Mouse (Mus musculus) retina, postnatal 7 days (tissue): Measurements from ENCODE around the gene Ap5b1.

Experiments used
- DNase-seq: peaks from one replicate; pipeline ENCODE4 v3.0.0-alpha.2; 2012; ENCODE audit warnings: low read depth, low spot score

The Ap5b1 gene

GRCm38 (mm10) chr19:5567180-5567533 lies 668 bp upstream of the Ap5b1 start:
- DNase-seq: no peak

DNA sequence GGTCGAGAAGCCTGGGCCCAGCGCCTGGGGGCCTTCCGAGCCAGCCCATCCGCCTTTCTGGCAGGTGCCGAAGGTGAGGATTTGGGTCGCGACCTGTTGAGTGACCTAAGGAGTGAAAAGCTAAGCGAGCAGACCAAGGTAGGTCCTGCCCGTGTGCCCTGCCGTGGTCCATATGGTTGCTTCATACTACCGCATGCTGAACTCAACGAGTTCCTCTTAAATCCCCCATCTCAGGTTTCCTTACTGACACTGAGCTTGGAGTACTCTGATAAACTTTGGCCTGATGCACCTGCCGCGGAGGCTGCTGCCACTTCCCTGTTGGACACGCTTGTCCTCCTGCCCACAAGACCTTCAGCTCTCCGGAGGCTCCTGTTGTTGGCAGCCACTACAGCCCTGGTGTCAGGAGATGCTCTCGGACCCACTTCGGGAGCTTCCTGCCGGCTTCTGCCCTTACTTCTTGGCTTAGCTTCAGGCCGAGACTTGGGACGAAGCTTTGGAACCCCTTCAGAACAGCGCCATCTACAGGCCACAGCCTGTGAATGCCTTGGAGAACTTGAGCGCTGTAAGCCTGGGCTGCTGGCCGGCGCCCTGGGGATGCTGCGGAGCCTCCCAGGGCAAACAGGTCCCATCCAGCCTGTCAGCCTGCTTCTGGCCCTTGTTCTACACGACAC lies 780 bp downstream of the Ap5b1 start:
- DNase-seq: peak; percentile 83

DNA sequence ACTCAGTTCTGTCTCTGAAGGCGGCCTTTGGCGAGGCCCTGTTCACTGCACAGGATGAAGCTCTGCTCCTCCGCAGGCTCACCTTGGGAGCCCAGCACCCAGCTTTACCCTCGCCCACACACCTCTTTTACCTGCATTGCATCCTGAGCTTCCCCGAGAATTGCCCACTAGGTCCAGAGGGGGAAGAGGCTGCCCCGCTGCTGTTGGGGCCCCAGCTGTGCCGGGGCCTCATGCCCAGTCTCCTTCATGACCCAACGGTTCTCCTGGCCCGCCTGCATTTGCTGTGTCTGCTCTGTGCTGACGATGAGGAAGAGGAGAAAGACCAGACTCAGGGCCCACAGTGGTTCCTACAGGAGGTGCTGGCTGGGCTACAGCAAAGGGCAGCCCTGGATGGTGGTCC lies 1.7 kb downstream of the Ap5b1 start:
- no peak for DNase-seq

DNA sequence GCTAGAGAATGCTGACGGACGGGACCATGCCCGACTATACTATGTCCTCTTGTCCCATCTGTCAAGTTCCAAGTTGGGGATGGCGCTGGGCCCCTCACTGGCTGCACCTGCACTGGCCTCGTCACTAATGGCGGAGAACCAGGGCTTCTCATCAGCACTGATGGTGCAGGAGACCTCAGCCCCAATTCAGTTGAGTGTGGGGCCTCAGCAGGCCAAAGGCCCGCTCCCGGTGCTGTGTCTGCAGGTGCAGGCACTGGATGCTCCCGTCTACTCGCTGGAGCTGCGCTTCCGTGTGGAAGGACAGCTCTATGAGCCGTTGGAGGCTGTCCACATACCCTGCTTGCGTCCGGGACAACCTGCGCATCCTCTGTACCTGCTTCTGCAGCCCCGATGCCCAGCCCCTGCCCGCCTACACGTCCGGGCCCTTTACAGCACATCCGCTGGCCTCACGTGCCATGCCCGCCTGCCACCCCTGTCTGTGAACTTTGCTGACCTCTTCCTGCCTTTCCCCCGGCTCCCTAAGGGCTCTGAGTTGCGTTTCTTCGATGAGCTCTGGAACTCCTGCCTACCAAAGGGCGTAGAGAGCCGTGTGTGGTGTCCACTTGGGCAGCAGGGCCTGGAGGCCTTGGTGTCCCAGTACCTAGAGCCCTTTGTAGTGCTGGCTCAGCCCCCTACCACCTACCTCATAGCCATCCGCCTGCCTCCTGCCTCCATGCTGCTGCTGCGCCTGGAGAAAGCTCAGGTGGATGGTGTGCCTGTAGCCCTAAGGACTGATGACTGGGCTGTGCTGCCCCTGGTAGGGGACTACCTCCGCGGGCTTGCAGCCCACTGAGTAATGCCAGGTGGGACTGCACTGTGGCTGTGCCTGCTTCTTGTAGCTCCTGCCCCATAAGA lies 2.8 kb downstream of the Ap5b1 start:
- DNase-seq: no peak

DNA sequence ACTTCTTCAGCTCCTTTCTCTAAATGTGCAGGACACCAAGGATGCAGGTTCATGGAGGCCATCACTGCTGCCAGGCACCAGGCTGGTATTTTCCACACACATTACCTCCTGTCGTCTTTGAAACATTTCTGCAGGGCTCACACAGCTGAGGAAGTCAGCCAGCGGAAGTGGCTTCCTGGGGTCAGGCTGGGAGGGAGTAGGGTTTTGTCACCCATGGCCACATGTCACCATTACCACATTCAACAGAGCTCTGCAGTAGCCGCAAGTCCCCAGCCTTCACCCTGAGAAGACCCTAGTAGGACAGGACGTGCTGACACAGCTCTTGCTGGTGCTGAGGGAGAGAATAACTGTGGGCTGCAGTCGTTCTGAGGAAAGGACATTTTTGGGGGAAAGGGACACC lies 4.0 kb downstream of the Ap5b1 start:
- no peak for DNase-seq

DNA sequence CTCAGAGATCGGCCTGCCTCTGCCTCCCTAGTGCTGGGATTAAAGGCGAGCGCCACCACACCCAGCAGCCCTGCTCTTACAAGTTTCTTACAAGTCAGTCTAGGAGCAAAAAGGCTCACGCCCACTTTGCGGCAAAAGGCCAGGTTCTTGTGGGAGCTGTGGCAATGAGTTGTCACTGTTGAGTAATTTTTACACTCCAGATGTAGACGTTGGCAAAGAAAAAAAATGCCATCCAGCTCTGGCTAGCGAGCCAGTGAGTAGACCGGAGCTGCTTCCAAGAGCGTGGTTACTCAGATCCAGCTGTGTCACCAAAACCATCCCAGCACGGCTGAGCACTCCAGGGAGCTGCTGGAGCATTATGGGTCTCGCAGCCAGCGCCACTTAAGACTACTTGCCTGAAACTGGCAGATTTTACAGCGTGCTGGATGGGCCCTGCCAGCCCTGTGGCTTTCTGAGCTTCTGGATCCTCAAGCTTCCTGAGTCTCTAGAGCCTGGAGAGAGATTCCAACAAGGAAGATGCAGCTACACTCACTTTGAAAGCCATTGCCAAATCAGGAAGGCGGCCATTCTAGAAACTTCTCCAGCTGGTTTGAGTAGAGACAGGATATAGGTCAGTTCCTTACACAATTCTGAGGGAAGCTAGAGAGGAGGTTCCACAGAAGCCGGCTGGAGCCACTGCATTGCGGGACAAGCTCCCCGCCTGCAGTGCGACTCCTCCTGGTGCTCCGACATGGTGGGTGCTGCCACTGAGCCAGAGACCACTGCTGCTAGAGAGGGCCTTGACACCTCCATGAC lies 4.7 kb downstream of the Ap5b1 start:
- DNase-seq: no peak

DNA sequence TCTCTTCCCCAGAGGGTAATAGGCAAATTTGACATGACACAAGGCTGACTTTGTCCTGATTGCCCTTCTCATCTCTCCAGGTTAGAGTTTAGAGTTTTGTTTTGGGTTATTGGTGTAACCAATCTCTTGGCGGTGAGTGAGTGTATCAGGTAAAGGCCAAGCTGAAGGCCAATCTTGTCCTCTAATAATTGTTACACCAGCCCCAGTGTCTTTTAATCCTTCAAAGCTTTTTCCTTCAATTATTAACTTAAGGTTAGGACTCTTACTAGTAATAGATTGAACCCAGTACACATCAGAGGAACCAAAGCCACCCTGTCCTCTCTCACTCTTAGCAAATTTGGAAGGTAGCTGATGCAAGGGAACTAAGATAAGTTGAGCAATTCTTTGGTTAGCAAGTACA lies 7.5 kb downstream of the Ap5b1 start:
- DNase-seq: no peak

GRCm38 (mm10) chr19:5579971-5580370 lies 12.1 kb downstream of the Ap5b1 start:
- no peak for DNase-seq

- no peak for DNase-seq
Measured at GRCm38 (mm10) chr19:5580776-5581175, 13.0 kb downstream of the Ap5b1 start.

DNA sequence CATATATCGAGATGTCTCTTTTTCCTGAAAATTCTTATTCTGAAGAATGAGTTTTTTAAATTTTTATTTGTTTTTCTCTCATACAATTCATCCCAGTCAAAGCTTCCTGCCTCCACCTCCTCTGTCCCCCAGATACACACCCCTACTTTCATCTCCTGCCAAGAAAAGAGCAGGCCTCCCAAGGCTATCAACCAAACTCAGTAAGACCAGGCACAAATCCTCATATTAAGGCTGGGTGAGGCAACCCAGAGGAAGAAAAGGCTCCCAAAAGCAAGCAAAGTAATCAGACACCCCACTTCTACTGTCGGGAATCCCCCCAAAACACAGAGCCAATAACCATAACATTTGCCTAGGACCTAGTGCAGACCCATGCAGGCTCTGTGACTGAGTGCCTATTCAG lies 14.2 kb downstream of the Ap5b1 start:
- DNase-seq: no peak

- no peak for DNase-seq
Measured at GRCm38 (mm10) chr19:5589159-5589558, 21.3 kb downstream of the Ap5b1 start.

GRCm38 (mm10) chr19:5591888-5592287 lies 24.1 kb downstream of the Ap5b1 start:
- no peak for DNase-seq

- no peak for DNase-seq
Measured at GRCm38 (mm10) chr19:5599224-5599623, 31.4 kb downstream of the Ap5b1 start.

DNA sequence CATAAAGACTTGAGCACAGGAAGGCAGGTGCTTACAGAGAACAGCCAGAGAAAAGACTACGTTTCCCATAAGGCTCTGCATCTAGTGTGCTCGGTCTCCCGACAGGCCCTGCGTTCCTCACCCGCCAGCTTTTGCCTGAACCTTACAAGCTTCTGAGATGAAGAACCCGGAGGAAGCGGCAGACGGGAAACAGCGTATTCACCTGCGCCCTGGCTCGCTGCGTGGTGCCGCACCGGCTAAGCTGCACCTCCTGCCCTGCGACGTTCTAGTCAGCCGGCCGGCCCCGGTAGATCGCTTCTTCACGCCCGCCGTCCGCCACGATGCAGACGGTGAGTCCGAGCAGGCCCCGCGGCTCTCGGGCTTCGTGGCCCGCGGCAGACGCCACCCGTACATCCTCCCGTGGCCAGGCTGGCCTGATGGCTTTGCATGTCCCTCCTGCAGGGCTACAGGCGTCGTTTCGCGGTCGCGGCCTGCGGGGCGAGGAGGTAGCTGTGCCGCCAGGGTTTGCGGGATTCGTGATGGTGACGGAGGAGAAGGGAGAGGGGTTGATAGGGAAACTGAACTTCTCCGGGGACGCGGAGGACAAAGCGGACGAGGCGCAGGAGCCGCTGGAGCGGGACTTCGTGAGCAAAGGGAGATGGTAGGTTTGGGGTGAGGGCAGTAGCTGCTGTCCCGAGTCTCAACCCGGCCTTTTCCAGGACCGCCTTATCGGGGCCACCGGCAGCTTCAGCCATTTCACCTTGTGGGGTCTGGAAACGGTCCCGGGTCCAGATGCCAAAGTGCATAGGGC lies 34.1 kb downstream of the Ap5b1 start, which contains the start of gene Rnaseh2c:
Rnaseh2c (plus strand) TSS at position 122 of the 790 bp plus-strand sequence.
- DNase-seq: peak; percentile 67

- no peak for DNase-seq
Measured at GRCm38 (mm10) chr19:5603664-5604063, 35.8 kb downstream of the Ap5b1 start.

- DNase-seq: no peak
Measured at GRCm38 (mm10) chr19:5605126-5605525, 37.3 kb downstream of the Ap5b1 start.

GRCm38 (mm10) chr19:5606196-5606595 lies 38.4 kb downstream of the Ap5b1 start:
- no peak for DNase-seq

DNA sequence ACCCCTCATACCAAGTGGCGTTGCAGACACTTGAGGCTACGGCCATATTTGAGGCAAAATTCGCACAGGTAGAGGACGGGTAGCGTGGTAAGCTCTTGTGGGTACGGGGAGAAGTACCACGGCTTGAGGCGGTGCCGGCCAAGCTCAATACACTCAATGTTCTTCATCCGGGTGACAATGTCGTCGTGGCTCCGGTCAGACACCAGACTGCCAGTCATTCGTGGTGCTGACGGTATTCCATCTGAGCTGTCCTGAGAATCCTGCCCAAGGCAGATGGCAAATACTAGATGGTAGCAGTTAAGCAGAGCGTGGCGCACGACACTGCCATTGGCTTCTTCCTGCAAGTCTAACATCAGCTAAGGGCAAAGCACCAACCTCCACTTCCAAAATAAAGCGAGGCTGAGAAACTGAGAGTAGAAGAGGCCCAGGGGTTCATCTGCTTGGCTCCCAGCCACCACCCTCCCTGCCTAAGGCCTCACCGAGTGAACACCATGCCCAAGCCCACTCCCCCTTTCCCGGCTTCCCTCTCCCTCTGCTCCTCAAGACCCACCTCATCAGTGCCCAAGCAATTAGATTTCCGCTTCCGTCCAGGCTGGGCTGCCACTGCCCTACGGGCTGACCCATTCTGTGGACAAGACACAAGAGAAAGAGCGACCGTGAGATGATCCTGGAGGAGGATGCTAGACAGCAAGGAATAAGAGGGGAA lies 40.0 kb downstream of the Ap5b1 start:
- no peak for DNase-seq

GRCm38 (mm10) chr19:5608707-5609106 lies 40.9 kb downstream of the Ap5b1 start:
- DNase-seq: no peak

GRCm38 (mm10) chr19:5609171-5609546 lies 41.3 kb downstream of the Ap5b1 start:
- DNase-seq: no peak
